Mouse (Mus musculus) ES-E14 (cell line): ENCODE measurements around the gene Izumo1r.

Experiments used
- CHD2 ChIP-seq: IDR thresholded peaks from 2 replicates; pipeline ENCODE4 v1.6.1; 2014; ENCODE audit warnings: mild to moderate bottlenecking, low read depth, low read length, inconsistent platforms
- HCFC1 ChIP-seq: IDR thresholded peaks from 2 replicates; pipeline ENCODE4 v1.6.1; 2012; ENCODE audit warnings: low read length, inconsistent platforms, borderline replicate concordance; ENCODE audit not compliant: insufficient read depth
- MAFK ChIP-seq: IDR thresholded peaks from 2 replicates; pipeline ENCODE4 v1.6.1; 2014; ENCODE audit warnings: mild to moderate bottlenecking, low read depth, low read length, inconsistent platforms; ENCODE audit not compliant: insufficient read depth
- ZC3H11A ChIP-seq: IDR thresholded peaks from 2 replicates; pipeline ENCODE4 v1.6.1; 2012; ENCODE audit warnings: low read depth, mild to moderate bottlenecking, inconsistent platforms, low read length, borderline replicate concordance

GRCm38 (mm10) chr9:14904741-14905475 is 1.2 kb upstream of the Izumo1r start:
- TF ChIP-seq HCFC1 (no peak), ZC3H11A (no peak), MAFK (no peak), CHD2 (no peak)
